Comparison of ENCODE assay signal across 7 mouse cellular contexts in the genomic region with DNA sequence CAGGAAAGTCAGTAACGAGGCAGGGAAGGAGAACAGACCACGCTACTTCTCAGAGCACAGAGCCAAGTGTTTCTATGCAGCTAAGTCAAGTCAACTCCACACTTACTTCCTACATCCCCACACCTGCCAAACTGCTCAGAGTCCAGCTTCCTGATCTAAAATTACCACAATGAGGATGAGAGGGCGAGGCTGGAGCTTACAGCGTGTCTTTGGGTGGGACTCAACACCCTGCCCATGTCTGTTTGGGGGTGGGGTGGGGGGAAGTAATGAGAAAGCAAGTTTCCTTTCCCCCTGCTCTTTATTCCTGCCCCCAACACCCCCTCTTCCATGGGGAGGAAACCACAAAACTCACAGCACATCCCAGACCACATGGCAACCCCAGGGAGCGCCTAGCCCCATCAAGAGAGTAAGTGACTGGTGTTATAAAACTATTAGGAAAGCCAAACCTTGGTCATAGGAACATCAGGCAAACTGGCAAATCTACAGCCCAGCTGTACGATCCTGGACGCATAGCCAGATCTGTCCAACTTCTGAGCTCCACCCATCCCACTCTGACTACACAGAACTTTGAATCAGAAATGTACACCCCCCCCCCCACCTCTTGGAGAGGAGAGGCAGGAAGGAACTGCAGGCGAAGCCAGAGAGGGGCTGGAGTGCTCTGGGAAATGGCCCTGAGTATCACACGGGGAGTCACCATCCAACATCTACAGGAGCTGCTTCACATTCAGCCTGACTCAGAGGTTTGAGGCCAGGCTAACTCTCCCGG.
DNase-seq lines count a peak whose midpoint lies in the region; ATAC-seq and TF ChIP-seq lines count a peak whose summit lies in the region.

No protein-coding gene starts in this region.

- 37% methylated on average over 10 of the region's 10 CpGs for WGBS in heart, embryonic 15.5 days
- WGBS in limb, embryonic 13.5 days: 50% methylated on average over 10 of the region's 10 CpGs

- H3K9ac ChIP-seq in heart, embryonic 15.5 days: 0 out of 2 replicates have a peak overlapping the region, but pooled peaks have one; percentile 4
- H3K9ac ChIP-seq in limb, embryonic 13.5 days: no peak overlapping the region

- H3K36me3 ChIP-seq in testis, adult 2 months (ENCODE audit: control insufficient read depth, insufficient read depth, low read length): no peaks in the 10 kb centered on the region
- H3K36me3 ChIP-seq in heart, embryonic 15.5 days: peaks cover 15% of the 10 kb centered on the region
- H3K36me3 ChIP-seq in limb, embryonic 13.5 days: no peaks in the 10 kb centered on the region

- no peaks in the 10 kb centered on the region for H3K27me3 ChIP-seq in testis, adult 2 months (ENCODE audit: control insufficient read depth, insufficient read depth, low read length)
- no peaks in the 10 kb centered on the region for H3K27me3 ChIP-seq in heart, embryonic 15.5 days
- H3K27me3 ChIP-seq in limb, embryonic 13.5 days: no peaks in the 10 kb centered on the region

- H3K4me2 ChIP-seq in heart, embryonic 15.5 days: peak overlapping the region; percentile 32; the same call in 1 of the 2 replicates
- H3K4me2 ChIP-seq in limb, embryonic 13.5 days (replicated peaks): 0 out of 2 replicates have a peak overlapping the region, but pooled peaks have one; percentile 12

- no peak for TF ChIP-seq POLR2A in testis, adult 2 months (IDR thresholded peaks at IDR 0.05; ENCODE audit: control insufficient read depth, low read depth, low read length)

- no peaks in the 10 kb centered on the region for H3K9me3 ChIP-seq in heart, embryonic 15.5 days (replicated peaks)
- H3K9me3 ChIP-seq in limb, embryonic 13.5 days: no peaks in the 10 kb centered on the region

- TF ChIP-seq CTCF in testis, adult 2 months (IDR thresholded peaks at IDR 0.05; ENCODE audit: control insufficient read depth, insufficient read depth, insufficient replicate concordance, low read depth, low read length): no peak

- no peak overlapping the region for H3K4me3 ChIP-seq in testis, adult 2 months (ENCODE audit: control insufficient read depth, low read depth, low read length)
- no peak overlapping the region for H3K4me3 ChIP-seq in heart, embryonic 15.5 days
- H3K4me3 ChIP-seq in limb, embryonic 13.5 days: no peak overlapping the region

- no peaks in the 10 kb centered on the region for H3K4me1 ChIP-seq in testis, adult 2 months (ENCODE audit: control insufficient read depth, insufficient read depth, low read length)
- peaks cover 36% of the 10 kb centered on the region for H3K4me1 ChIP-seq in heart, embryonic 15.5 days (replicated peaks)
- peaks cover 21% of the 10 kb centered on the region for H3K4me1 ChIP-seq in limb, embryonic 13.5 days

- no peak for DNase-seq in testis, postnatal 10 days (ENCODE audit: low spot score)
- no peak for DNase-seq in adrenal gland, postnatal 25 days
- no peak for DNase-seq in frontal cortex, postnatal 14 days (ENCODE audit: low spot score in 2 of 2)

- peak overlapping the region; percentile 61 for H3K27ac ChIP-seq in testis, adult 2 months (ENCODE audit: control insufficient read depth, insufficient read depth, low read depth, low read length)
- H3K27ac ChIP-seq in heart, embryonic 15.5 days: peak overlapping the region; percentile 91
- peak overlapping the region; percentile 87 for H3K27ac ChIP-seq in limb, embryonic 13.5 days

- peak; percentile 82 for ATAC-seq in heart, embryonic 15.5 days (replicated peaks; ENCODE audit: insufficient number of reproducible peaks, insufficient read depth, low FRiP score, low read depth)
- ATAC-seq in limb, embryonic 13.5 days (ENCODE audit: low FRiP score, low read depth): peak; percentile 52
- ATAC-seq in cerebellum, adult (ENCODE audit: insufficient number of reproducible peaks, low FRiP score, low TSS enrichment): no peak
